ENCODE assay signal across 27 mouse cellular contexts in the genomic region with DNA sequence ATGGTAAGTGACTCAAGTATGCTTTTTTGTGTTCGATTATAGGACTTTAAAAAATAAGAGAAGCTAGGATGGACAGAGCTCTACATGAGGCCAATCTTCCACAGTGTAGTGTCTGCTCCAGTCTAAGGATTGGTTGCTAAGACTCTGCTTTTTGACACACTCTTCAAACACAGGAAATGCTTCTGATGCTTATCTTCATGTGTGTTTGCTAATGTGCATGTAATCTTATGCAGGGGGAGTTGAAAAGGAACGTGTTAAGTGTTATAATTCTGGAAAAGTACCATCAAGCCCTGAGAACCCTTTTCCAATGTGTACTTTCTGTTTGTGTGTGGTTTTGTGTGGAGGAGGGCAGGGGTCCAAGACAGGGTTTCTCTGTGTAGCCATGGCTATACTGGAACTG.
DNase-seq lines count a peak whose midpoint lies in the region; ATAC-seq and TF ChIP-seq lines count a peak whose summit lies in the region.
"Had no signal": no experiment of that assay in that cellular context is flagged by ENCODE, and none has a peak within 500 bp of the region (broad histone marks: within the 10 kb centered on the region; RNA-seq: fewer than 3 reads in every experiment).

No protein-coding gene starts in this region.

- H3K9me3 ChIP-seq in lung, embryonic 14.5 days (ENCODE audit: low read depth, low read length), result no peaks in the 10 kb centered on the region
- no peaks in the 10 kb centered on the region for H3K9me3 ChIP-seq in ES-E14 (ENCODE audit: control insufficient read depth, insufficient read depth, low read depth, low read length)
- H3K9me3 ChIP-seq: embryonic facial prominence, embryonic 13.5 days; forebrain, embryonic 12.5 days; heart, embryonic 13.5 days; hindbrain, embryonic 12.5 days; limb, embryonic 13.5 days; liver, embryonic 12.5 days had no signal

- H3K27ac ChIP-seq in lung, embryonic 14.5 days (ENCODE audit: low read depth), result peak overlapping the region; percentile 24; the same call in 1 of the 2 replicates
- H3K27ac ChIP-seq in ES-E14 (ENCODE audit: insufficient read depth, low read depth, low read length, poor library complexity, severe bottlenecking), result peak overlapping the region; percentile 53; the same call in 1 of the 2 replicates
- H3K27ac ChIP-seq: embryonic facial prominence, embryonic 13.5 days; forebrain, embryonic 12.5 days; heart, adult 2 months; heart, embryonic 13.5 days; hindbrain, embryonic 12.5 days; limb, embryonic 13.5 days; liver, embryonic 12.5 days had no signal

- peaks cover 4% of the 10 kb centered on the region; the same call in 1 of the 2 replicates for H3K4me1 ChIP-seq in lung, embryonic 14.5 days (ENCODE audit: insufficient read depth)
- peaks cover 8 to 21% of the 10 kb centered on the region in 2 experiments for H3K4me1 ChIP-seq in ES-E14 (ENCODE audit: control insufficient read depth in 2 of 2, insufficient read depth in 2 of 2, low read length in 2 of 2, poor library complexity in 1 of 2)

- in situ Hi-C loops in ES-E14 (cut with MboI; ENCODE audit: low sequenced_read_pairs in 2 of 2, unreplicated experiment in 2 of 2), result no loop called here

- WGBS in lung, embryonic 14.5 days, result 49% methylated on average over 2 of the region's 2 CpGs

- no peak overlapping the region for H3K4me3 ChIP-seq in lung, embryonic 14.5 days (ENCODE audit: low read depth, low read length)
- H3K4me3 ChIP-seq in ES-E14 (ENCODE audit: insufficient read depth in 1 of 2, low read depth in 1 of 2, low read length in 2 of 2, poor library complexity in 1 of 2, severe bottlenecking in 1 of 2), result no peak overlapping the region
- H3K4me3 ChIP-seq: embryonic facial prominence, embryonic 13.5 days; erythroblast, embryonic 14.5 days; forebrain, embryonic 12.5 days; heart, adult 2 months; heart, embryonic 13.5 days; hindbrain, embryonic 12.5 days; limb, embryonic 13.5 days; liver, embryonic 12.5 days; myocyte had no signal

- DNase-seq in lung, embryonic 14.5 days, result no peak
- no peak for DNase-seq in lung, postnatal 4 days
- DNase-seq in 416B (ENCODE audit: low read depth) (peak; percentile 67), ES-E14 (ENCODE audit: low read depth, low spot score) (no peak)
- DNase-seq in naive thymus-derived CD4-positive, alpha-beta T cell, adult 2 months (ENCODE audit: low read depth), result peak; percentile 62
- no peak for DNase-seq in adrenal gland, postnatal 25 days
- no peak for DNase-seq in B cell, adult 2 months
- DNase-seq: adrenal gland, adult 8-10 months; cerebellum, adult 2 months; cerebellum, postnatal 25 days; embryo, embryonic 11 days; gastrocnemius, postnatal 36 days; heart, adult 2 months; heart, postnatal 14 days; kidney, adult 18-20 months; lung, postnatal 36 days; right cerebral cortex, adult 18-20 months; right cerebral cortex, postnatal 4 days had no signal

- no peaks in the 10 kb centered on the region for H3K27me3 ChIP-seq in lung, embryonic 14.5 days (ENCODE audit: insufficient read depth, low read length)
- H3K27me3 ChIP-seq: embryonic facial prominence, embryonic 13.5 days; forebrain, embryonic 12.5 days; heart, embryonic 13.5 days; hindbrain, embryonic 12.5 days; limb, embryonic 13.5 days; liver, embryonic 12.5 days had no signal

- TF ChIP-seq CTCF in lung, embryonic 14.5 days (IDR thresholded peaks at IDR 0.05; ENCODE audit: low read depth), result no peak

- no peak overlapping the region for H3K9ac ChIP-seq in lung, embryonic 14.5 days
- H3K9ac ChIP-seq in ES-E14 (ENCODE audit: insufficient read depth, low read depth, low read length, poor library complexity, severe bottlenecking), result 0 out of 2 replicates have a peak overlapping the region, but pooled peaks have one; percentile 1
- H3K9ac ChIP-seq: embryonic facial prominence, embryonic 13.5 days; forebrain, embryonic 12.5 days; heart, embryonic 13.5 days; hindbrain, embryonic 12.5 days; limb, embryonic 13.5 days; liver, embryonic 12.5 days had no signal

- no peak for ATAC-seq in lung, embryonic 14.5 days (ENCODE audit: insufficient read depth)
- ATAC-seq: liver, embryonic 12.5 days; midbrain, embryonic 16.5 days had no signal

- 0 out of 2 replicates have a peak, but pooled peaks cover 7% of the 10 kb centered on the region for H3K36me3 ChIP-seq in lung, embryonic 14.5 days (ENCODE audit: insufficient read depth)
- H3K36me3 ChIP-seq in ES-E14 (ENCODE audit: control insufficient read depth, insufficient read depth, low read length, poor library complexity, severe bottlenecking), result no peaks in the 10 kb centered on the region; the same call in none of the 2 replicates
- H3K36me3 ChIP-seq: forebrain, embryonic 12.5 days; hindbrain, embryonic 12.5 days had no signal

- H3K4me2 ChIP-seq in lung, embryonic 14.5 days, result no peak overlapping the region
- H3K4me2 ChIP-seq: embryonic facial prominence, embryonic 13.5 days; forebrain, embryonic 12.5 days; heart, embryonic 13.5 days; hindbrain, embryonic 12.5 days; limb, embryonic 13.5 days; liver, embryonic 12.5 days had no signal

TF ChIP-seq in ES-E14, 5 proteins besides CTCF, POLR2A, EP300 and RAD21:
- no peak for TF ChIP-seq MAFK (IDR thresholded peaks at IDR 0.05; ENCODE audit: insufficient read depth, low read depth, low read length)
- TF ChIP-seq HCFC1 (IDR thresholded peaks at IDR 0.05; ENCODE audit: borderline replicate concordance, insufficient read depth, low read length), result no peak
- no peak for TF ChIP-seq ZC3H11A (IDR thresholded peaks at IDR 0.05; ENCODE audit: borderline replicate concordance, low read depth, low read length)
- TF ChIP-seq CHD2 (IDR thresholded peaks at IDR 0.05; ENCODE audit: low read depth, low read length), result no peak
- TF ChIP-seq ZNF384 (IDR thresholded peaks at IDR 0.05; ENCODE audit: low read depth, low read length), result no peak
TF ChIP-seq in ES-E14: peak in this region for 0.

Comparison
In these comparisons a context has a peak if more than half of its experiments do, and no peak if none do; other contexts are left out.
1. DNase-seq: peak in 416B (single experiment) and naive thymus-derived CD4-positive, alpha-beta T cell, adult 2 months (single experiment); none in lung, embryonic 14.5 days (single experiment), lung, postnatal 4 days (0 of 2), ES-E14 (single experiment), adrenal gland, postnatal 25 days (single experiment) and B cell, adult 2 months (0 of 2).